Mouse (Mus musculus) adrenal gland, adult 10 weeks (tissue): ENCODE results near the gene 4921509C19Rik. TPM values are rescaled to one million over a fixed set of nuclear protein-coding genes. Genes with fewer than 3 reads are reported as not detected.

Source experiments
- polyA plus RNA-seq: library from polyadenylated mRNA; stranded (reverse); fragments of 350-450 nt; fragmentation: Illumina TruSeq; extraction: RNeasy Lipid Tissue Mini Kit (QIAGEN cat#74804); gene quantifications from one replicate; pipeline ENCODE4 v1.2.3, GENCODE M21; 2014; ENCODE audit warnings: low read depth, low replicate concordance

4921509C19Rik gene
- not detected for polyA plus RNA-seq

GRCm38 (mm10) chr2:151476053-151476452, at the start of gene 4921509C19Rik:
Gene 4921509C19Rik, minus strand, starts transcription at chr2:151476153.

DNA sequence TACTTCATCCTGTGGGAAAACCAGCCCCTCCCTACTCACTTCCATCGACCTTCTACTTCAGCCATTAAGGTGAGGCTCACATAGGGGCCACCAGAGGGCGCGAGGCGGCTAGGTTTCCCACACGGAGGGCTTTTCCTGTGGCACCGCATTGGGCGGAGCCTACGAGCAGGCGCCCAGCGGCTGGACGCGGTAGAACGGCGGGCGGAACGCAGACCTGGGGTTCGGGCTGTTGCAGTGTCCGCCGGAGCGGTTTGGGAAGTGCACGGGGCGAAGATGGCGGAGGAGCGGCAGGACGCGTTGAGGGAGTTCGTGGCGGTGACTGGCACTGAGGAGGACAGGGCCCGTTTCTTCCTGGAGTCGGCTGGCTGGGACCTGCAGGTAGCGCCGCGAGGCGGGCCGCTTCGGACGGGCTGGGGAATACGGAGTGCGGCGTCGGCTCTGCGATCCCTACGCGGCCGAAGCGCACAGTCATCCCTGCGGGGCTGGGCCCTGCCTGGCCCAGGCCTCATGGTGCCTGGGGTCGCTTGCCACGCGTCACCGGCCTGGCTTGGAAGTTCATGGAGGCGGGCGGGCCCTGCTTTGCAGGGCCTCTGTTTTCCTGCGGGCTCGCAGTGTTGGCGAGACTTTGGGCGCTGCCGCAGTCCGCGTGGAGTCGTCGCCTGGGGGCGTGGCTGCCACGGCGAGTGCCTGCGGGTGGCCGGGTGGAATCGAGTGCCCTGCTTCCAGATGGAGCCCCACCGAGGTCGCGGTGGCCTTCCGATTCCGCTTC, 18.3 kb upstream of the 4921509C19Rik start, which contains the start of gene Nsfl1c:
Gene Nsfl1c (plus strand): TSS at position 148 of the 769 bp plus-strand sequence.

Other genes starting within 250 kb of the 4921509C19Rik start
- 41.8 TPM for gene Nsfl1c, start 18.0 kb upstream of the 4921509C19Rik start, polyA plus RNA-seq
- 255 TPM for gene Fkbp1a, start 66.3 kb upstream of the 4921509C19Rik start, polyA plus RNA-seq
- gene Sdcbp2, start 96.5 kb upstream of the 4921509C19Rik start, polyA plus RNA-seq, result not detected
- gene Snph, start 156.4 kb upstream of the 4921509C19Rik start, polyA plus RNA-seq, result 0.23 TPM
- gene Rad21l, start 192.4 kb upstream of the 4921509C19Rik start, polyA plus RNA-seq, result not detected
- gene Tmem74b, start 225.9 kb upstream of the 4921509C19Rik start, polyA plus RNA-seq, result not detected